Mouse (Mus musculus) heart, adult 2 months (tissue): ENCODE measurements at regions not wholly inside any gene's neighbourhood (a gene's known extent, or its start where the extent isn't known, plus 50 kb on each side); places are given as distances from the start of the nearest gene placed in this dataset.

Source experiments
- EP300 ChIP-seq: fragments of 200-500 bp; IDR thresholded peaks from 2 replicates; pipeline ENCODE4 v1.6.1; 2011; ENCODE audit warnings: low read depth, low read length, control low read depth; ENCODE audit not compliant: insufficient read depth
- POLR2A ChIP-seq: fragments of 200-500 bp; IDR thresholded peaks from 2 replicates; pipeline ENCODE4 v1.6.1; 2011; ENCODE audit warnings: mild to moderate bottlenecking, low read depth, low read length, control low read depth; ENCODE audit not compliant: insufficient read depth

GRCm38 (mm10) chr2:45246061-45246945 is 129.1 kb upstream of the Zeb2 start:
- TF ChIP-seq POLR2A: no peak
- TF ChIP-seq EP300: no peak
